Mouse (Mus musculus) yolk sac, embryonic 10.5 days (tissue): ENCODE results near the gene Mrgpre.
A peak's percentile ranks its signal among the peaks of the same experiment; 100 is the strongest.

Experiments used
- DNase-seq: peaks from one replicate; pipeline ENCODE4 v3.0.0-alpha.2; 2017; ENCODE audit warnings: low spot score

Mrgpre gene

DNA sequence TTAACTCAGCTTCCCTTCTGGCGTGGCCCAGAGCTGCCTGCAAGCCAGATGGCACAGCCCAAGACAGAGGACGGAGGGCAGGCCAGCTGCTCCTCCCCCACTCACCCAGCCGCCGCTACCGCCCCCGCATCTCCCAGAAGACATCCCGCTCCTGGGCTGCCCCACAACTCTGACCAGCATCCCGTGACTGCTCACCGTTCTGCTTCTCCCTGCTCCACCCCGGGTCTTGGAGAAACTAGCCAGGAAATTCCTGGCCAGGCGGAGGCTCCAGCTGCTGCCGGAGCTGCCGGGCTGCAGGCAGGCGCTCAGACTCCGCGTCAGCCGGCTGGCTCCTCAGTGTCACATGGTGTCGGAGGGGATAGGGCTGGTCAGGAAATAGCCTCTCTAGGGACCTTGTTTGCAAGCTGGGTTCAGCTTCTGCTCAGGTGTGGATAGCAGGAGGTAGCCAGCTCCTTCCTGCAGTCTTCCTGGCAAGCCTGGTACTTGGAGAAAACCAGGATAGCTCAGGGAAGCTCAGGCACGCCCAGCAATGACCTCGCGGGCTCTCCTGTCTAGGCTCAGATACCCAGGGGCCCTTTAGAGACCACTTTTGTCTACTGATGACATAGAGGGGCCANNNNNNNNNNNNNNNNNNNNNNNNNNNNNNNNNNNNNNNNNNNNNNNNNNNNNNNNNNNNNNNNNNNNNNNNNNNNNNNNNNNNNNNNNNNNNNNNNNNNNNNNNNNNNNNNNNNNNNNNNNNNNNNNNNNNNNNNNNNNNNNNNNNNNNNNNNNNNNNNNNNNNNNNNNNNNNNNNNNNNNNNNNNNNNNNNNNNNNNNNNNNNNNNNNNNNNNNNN lies at the start of gene Mrgpre:
Gene Mrgpre (minus strand): TSS at position 505 of the 834 bp plus-strand sequence.
- DNase-seq = peak; percentile 61

DNA sequence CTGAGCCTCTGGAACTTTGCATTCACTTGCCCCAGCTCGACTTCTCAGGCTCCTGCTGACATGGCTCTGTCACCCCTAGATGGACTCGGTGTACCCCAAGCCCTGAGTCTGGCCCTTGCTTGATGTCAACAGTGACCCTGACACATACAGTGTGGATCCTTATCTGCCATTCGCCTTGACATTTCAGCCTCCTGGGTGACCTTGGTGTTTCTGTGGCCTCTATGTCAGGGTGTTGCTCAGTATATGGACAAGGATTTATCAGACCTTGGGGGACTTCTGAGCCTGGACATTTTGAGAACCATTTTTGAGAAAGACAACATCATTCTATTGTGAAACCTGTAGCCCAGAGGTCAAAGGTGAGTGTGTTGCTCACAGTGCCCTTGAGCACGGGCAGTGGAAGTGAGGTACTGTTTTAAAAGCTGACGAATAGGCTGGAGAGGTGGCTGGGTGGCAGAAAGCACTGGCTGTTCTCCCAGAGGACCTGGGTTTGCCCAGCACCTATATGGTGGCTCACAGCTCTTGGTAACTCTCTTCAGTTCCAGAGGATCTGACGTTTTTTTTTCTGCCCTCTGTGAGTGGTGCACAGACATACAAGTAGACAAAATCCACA lies 49.4 kb upstream of the Mrgpre start:
- no peak for DNase-seq

DNA sequence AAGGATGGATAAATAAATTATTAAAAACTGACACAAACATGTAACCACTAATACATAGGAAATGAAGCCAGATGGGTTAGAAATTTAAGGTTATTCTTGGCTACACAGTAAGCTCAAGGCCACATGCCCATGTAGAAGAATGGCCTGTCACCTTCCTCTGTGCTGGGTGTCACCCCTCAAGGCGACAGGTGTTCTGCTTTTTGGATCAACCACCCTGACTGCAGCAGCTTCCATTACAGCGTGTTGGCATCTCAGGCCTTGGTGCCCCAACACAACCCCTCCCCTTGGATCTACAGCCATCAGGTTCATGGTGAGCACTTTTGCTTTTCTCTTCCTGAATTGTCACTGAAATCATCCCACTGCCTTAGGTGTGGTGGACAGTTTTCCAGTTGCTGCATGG lies 48.3 kb upstream of the Mrgpre start:
- DNase-seq = no peak

DNA sequence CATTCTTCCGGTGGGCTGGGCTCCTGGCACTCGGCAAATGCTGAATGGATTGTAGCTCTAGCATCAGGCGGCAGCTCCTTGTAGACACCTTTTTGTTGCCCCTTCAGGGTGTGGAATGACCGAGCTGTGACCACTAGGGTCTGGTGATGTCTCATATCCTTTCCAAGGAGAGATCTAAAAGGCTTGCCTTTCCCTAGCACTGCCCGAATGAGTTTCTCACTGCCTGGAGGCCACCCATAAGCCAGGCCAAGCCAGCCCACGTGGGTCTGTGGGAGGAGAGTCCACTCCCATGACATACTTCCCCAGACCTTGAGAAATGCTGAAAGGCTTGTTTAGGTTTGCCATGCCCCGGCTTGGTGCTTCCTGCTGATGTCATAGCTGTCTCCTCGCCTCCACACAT lies 47.9 kb upstream of the Mrgpre start:
- DNase-seq = no peak

DNA sequence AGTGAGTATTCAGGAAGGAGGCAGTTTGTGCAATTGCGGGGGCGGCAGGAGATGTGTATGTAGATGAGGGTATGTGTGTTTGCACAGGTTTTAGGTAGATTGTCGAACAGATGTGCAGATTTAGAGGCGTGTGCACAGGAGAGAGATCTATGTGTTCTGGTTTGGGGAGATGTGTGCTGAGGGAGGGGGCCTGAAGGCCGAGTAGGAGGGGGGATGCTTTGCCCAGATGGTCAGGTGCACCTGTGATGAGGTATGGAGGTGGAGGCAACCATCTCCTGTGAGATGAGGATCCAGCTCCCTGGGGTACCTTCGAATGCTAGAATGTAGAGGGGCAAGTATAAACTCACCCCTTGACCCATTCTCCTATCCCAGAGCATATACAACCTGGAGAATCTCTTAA lies 46.1 kb upstream of the Mrgpre start:
- DNase-seq = no peak

DNA sequence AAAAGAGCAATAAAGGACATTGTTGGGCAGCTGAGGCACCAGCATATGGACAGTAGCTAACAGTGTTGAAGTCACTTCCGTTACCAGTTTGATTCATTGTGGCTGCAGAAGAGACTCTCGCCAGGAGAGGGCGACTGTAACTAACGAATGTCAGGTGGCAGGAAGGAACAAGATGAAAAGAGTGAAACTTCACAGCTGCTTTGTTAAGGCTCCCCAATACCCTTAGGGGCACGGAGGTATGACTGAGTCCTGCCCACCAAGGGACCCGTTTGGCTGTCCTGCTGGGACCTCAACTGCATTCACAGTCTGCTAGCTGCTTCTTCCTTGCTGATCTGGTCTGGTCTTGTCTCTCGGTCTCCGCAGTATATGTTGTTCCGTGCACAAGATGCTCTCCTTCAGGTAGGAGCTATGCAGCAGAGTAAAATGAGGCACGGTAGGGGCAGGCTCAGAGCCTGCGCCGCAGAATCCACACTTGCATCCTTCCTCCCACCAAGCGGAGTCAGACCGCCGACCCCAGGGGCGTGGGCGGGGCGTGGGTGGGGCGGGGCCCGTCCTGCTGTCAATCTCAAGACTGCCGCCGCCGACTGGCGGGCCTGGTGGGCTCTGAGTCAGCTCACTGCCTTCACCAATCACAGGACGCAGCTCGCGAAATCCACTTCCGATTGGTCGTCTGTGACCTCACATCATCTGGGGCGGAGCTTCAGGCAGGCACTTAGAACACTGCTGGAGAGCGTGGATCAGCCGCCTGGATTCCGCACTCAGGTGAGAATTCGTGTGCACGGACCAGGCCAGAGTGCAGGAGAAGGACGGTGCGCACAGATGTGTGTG lies 45.4 kb upstream of the Mrgpre start:
- DNase-seq = peak; percentile 96

DNA sequence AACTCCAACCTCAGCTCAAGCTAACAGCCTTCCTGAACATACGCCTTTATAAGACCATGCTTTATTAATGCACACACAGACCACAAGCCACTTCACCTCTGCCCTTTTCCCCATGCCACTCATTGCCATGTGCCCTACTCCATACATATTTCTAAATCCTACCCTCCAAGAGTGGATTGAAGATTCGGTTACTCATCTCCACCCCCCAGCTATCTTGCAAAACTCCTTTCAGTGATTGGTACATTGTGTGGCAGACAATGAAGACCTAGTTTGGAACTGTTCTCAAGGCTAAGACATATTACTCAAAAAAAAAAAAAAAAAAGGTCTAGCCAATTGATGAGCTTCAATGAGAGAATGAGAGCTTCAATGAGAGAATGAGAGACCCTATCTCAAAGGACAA lies 42.7 kb upstream of the Mrgpre start:
- no peak for DNase-seq

DNA sequence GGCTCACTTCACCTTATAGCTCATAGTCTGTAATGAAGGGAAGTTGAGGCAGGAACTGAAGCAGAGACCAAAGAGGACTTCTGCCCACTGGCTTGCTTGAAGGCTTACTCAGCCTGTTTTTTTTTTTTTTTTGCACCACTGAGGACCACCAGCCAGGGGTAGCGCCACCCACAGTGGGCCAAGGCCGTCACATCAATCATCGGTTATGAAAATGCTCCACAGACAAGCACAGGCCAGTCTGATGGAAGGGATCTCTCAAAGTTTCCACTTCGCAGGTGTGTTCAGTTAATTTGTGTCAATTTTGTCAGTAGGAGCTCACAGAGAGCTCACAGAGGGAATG lies 38.9 kb upstream of the Mrgpre start:
- no peak for DNase-seq

DNA sequence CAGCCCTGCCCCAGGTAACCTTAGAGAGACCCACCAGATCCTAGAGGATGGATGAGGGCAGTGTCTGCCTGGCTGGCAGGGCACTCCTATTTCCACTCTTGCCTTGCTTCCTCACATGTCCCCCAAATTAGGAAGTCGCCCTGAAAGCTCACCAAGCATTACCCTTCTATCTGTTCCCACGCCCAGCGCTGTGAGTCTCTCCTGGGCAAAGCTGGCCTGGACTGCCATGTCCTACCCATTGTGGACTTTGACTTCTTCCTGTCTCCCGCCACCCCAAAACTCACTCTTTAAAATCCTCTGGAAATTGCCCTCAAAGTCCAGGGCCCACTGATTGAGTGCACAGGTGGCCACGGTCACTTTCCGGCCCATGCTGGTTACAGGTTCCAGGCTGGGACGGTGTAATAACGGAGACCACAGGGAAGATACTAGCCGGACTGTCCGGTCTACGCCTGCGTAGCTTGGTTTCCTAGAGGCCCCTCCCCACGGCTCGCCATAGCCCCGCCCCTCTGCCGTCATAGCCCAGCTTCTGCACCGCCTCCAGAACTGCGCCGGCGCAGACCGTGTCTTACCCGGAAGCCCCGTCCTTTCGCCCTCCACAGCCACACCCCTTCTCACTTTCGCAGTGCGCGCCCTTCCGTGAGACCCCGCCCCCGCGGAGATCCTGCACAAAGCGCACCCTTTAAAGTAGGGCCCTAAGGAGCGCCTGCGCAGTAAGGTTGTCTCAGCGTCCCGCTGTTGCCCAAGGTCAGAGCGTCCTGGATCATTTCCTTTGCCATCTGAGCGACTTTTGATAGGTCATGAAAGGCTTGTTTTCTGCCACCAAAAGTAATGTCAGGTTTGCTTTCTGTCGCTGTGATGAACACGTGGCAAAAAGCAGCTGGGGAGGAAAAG lies 38.3 kb upstream of the Mrgpre start, which contains the start of the genes Nadsyn1 and Dhcr7:
Gene Nadsyn1 (minus strand): TSS at position 475 of the 891 bp plus-strand sequence.
Gene Dhcr7 (plus strand): TSS at position 771 of the 891 bp plus-strand sequence.
- peak; percentile 99 for DNase-seq

DNA sequence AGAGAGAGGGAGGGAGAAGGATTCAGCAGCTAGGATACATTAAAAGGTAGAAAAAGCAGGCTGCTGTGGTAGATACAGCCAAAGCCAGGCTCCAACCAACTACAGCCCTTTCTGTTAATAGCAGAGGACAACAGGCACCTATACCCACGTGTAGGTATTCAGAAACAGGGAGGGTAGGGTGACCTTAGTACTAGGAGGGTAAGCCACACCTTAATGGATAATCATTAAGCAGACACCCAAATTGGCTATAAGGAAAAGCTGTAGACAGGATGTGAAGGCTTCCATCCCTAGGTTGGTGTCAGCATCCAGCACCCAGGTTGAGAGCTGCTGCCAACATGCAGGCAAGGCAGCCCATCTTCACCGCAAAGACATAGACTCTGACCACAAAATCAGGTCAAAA lies 36.9 kb upstream of the Mrgpre start:
- peak; percentile 38 for DNase-seq

DNA sequence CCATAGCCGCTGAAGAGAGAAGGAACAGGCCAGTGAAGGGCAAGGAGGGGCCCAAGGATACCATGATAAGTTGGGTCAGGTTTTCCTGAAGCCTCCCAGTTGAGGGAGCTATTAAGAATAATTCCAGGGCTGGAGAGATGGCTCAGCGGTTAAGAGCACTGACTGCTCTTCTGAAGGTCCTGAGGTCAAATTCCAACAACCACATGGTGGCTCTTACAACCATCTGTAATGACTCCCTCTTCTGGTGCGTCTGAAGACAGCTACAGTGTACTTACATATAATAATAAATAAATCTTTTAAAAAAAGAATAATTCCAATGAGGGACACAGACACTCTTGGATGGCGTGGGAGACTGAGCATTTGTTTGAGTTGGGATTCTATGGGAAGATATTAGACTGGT lies 34.9 kb upstream of the Mrgpre start:
- no peak for DNase-seq

DNA sequence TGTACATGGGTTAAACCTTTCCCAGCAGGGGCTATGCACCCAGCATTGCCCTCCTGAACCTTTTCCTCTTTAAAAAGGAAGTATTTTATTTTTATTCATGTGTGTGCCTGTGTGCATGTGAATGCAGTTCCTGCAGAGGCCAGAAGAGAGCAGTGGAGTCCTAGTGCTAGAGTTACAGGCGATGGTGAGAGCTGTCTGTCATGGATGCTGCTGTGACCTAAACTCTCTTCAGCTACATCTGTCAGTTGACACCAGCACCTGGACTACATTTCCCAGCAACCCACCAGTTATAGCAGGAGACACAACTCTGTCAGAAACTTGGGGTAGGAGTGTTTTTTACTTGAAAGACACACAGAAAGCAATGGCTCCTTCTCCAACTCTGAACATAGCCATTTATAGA lies 24.6 kb upstream of the Mrgpre start:
- DNase-seq = no peak

DNA sequence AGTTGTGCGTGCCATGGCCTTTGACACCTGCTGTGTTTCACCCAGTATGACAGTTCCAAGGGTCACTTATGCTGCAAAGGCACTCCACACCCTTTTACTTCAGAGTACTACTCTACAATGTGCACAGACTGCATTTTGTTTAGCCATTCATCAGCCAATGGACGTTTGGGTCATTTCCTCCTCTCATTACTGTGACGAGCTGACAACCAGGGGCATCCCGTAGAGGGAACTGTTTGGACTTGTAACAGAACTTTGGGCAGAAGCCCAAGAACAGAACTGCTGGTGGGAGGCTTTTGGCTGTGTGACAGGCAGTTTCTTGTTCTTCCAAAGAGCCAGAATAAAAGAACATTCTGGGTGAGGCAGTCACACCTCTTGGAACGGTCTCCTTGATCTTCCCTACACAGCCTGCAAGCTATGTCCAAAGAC lies 20.9 kb upstream of the Mrgpre start:
- DNase-seq = no peak

DNA sequence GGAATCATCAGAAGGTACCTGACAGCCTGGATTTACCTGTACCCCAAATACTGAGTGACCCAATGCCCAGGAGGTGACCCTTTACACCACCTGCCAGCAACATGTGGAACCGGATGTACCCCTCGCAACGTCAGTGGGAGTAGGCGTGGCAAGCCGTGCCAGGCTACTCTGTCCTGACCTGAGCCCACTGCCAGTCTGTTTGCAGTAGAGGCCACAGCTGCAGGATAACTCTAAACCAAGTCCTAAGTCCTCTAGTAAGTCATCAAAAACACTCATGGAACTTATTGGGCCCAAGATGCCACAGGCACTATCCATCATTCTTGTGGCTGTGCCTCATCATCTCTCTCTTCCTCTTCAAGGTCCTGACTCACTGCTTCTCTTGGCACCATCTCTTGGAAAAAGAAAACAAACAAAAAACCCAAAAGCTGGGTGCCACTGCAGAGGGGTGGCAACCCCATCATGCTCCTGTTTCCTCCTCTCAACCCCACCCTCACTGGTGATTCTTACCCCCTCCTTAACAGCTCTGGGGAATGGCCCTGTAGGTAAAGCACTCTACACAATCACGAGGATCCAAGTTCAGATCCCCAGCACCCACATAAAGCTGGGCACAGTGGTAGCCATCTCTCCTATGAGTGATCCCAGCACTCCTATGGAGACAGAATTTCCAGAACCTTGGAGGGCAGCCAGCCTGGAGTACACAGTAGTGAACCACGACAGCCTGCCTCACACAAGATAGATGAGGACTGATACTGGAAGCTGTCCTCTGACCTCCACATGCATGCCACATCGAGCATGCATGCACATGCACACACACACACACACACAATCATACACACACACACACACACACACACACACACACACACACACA lies 17.1 kb upstream of the Mrgpre start:
- no peak for DNase-seq

DNA sequence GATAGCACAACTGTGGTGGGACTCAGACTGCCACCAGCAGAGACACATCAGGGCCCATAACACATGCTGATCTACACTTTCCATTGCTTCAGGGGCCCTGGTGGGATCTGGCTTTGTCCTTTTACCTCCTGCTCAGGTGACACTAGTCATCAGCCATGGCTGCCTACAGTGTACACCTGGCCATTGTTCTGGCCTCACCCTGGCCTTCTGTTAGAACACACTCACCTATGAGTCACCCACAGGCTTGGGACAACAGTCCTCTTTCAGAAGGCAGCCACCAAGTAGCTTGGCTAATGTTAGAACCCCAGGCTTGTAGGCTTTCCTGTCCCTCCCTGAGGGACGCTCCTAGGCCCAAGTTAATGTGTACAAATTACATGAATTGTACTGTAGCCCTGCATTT lies 16.5 kb upstream of the Mrgpre start:
- no peak for DNase-seq

DNA sequence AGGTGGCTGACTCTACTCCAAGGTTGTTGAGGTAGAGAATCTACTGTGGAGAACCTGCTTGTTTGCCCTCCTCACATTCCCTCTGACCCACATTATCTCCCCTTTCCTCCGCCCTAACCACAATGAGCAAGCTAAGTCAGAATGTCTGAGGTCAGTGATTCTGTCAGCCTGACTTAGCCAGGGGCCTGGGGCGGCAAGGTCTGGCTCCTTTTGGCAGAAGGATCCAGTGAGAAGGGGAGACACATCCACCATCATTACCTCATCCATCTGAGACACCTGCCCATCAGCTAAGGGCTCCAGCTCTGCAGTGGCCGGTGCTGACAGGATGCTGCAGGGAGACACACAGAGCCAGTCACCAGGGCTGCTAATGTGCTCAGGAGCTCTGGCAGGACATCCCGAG lies 14.5 kb upstream of the Mrgpre start:
- no peak for DNase-seq

DNA sequence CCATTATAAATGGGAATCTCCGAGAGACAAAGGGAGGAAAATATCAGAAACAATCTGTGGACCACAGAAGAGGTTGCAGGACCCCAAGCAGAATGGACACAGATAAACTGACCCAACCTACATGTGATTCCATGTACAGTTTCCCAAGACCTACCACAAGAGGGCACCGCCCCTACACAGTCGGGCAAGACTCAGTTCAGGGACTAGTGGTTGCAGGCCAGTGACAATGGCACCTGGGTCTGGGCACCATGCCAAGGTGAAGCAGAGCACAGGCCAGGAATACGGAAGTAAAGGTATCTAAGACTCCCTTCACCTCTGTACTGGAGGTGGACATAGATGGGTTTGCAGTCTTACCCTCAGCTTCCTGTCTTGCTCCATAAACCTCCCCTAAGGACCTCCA lies 8.8 kb upstream of the Mrgpre start:
- peak; percentile 30 for DNase-seq

DNA sequence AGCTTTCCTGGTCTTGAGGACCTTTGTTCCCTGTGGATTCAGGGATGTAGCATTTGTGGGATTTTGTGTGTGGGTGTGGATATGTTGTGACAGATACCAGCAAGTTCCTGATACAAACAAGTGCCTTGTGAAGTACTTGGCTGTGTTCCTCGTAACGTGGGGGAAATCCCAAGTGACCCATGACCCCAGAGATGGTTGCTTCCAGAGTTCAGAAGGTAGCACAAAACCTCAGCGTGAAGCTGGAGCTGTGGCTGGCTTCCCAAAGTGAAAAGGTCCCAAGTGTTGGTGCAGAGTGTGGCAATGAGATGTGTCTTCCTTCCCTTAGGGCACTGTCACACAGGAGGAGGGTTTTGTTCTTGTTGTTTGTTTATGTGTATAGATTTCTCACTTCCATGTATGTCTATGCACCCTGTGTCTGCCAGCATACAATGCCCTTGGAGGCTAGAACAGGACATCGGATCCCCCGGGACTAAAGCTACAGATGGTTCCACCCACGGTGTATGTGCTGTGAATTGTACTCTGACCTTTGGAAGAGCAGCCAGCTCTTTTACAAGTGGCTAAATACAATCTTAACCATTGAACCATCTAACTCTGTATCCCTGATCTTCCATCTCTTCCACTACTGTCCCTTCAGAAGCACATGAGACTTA lies 8.2 kb upstream of the Mrgpre start:
- DNase-seq = peak; percentile 28

DNA sequence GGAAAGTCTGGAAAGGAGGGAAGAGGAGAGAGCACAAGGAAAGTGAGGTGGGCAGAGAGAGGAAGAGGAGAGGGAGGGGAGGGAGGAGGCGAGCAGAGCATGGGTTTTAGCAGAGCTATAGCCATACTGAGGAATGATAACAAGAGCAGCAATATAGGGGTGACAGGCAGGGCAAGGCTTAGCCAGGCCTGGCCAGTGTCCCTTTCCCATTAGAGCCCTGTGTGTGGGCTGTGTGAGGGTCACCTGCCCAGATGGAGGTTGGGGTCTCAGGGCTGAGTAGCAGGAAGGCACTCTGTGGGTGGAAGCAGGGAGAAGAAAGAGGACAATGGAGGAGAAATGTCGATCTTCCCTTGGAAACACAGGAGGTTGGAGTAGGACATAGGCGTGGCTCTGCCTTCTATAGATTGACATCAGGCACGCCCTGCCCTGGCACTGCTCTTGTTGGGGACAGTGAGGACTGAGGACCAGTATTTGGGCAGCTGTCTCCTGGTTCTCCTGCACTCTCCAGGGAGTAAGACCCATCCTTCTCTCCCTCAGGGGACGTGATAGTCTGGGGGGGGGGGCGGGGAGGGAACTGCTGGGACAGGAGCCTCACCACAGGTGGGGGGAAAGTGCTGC lies 813 bp downstream of the Mrgpre start:
- DNase-seq = no peak

DNA sequence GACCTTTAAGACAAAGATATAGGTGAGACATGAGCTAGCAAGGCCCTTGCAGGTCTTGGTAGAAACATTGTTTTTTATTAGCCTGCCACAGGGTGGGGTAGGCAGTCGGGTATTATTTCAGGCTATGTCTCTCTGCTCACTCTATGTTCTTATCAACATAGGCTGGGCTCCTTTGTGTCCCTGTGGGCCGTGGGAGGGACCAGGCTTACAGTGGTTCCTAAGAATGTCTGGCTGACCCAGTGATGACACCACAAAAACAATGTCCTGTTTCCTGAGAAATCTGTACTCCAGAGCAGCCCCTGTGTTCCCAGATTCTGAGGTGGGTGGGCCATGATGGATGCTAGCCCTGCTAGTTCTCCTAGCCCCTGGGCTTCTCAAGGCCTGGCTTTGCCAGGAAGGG lies 6.9 kb downstream of the Mrgpre start:
- DNase-seq = no peak
